Mouse (Mus musculus): ENCODE data around the gene Stk25. TPM values are rescaled to one million over a fixed set of nuclear protein-coding genes. Genes with fewer than 3 reads are reported as not detected.

Gene Stk25
- total RNA-seq, 1 experiment from 2014 or later = 40.3 TPM

DNA sequence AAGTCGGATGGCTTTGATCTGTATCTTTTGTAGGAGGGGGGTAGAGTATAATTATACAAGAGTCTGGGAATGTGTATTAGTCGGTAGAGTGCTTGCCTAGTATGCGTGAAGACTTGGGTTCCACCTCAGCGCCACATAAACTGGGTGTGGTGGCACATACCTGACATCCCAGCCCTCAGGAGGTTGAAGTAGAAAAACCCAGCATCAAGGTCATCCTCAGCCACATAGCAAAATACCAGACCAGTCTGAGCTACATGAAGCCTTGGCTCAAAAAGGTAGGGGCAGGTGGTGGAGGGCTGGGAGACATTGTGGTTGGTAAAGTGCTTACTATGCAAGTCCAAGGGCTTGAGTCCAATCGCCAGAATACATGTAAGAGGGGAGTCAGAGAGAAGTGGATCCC lies 14.2 kb upstream of the Stk25 start:
- ATAC-seq (replicated peaks; ENCODE audit: low read depth, poor library complexity, severe bottlenecking) = no peak

DNA sequence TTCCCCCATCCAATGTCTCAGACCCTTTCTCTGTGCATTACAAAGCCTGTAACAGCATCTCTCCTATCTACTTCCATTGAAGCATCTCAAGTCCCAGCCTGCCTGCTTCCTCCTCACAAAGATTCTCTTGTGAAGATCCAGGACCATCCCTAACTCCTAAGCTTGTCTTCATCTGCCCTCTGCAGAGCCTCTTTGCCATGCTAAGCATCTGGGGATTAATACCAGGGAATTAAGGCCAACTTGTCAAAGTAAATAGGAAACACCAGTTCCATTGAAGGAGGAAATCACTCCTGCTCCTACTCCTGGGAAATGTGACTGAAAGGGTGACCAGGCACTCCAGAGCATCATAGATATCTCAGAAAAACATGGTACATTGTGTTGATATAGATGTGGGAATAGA lies 11.5 kb upstream of the Stk25 start:
- no peak for ATAC-seq (replicated peaks; ENCODE audit: low read depth, poor library complexity, severe bottlenecking)

- ATAC-seq (replicated peaks; ENCODE audit: low read depth, poor library complexity, severe bottlenecking) = peak; percentile 95
Measured at GRCm38 (mm10) chr1:93668791-93669548, 10.5 kb upstream of the Stk25 start.

GRCm38 (mm10) chr1:93667760-93668400 lies 9.4 kb upstream of the Stk25 start:
- ATAC-seq (replicated peaks; ENCODE audit: low read depth, poor library complexity, severe bottlenecking) = peak; percentile 62

- ATAC-seq (replicated peaks; ENCODE audit: low read depth, poor library complexity, severe bottlenecking) = no peak
Measured at GRCm38 (mm10) chr1:93657025-93657360, 1.5 kb downstream of the Stk25 start.

GRCm38 (mm10) chr1:93656325-93657024 lies 2.0 kb downstream of the Stk25 start:
- ATAC-seq (replicated peaks; ENCODE audit: low read depth, poor library complexity, severe bottlenecking) = no peak

GRCm38 (mm10) chr1:93654798-93655197 lies 3.7 kb downstream of the Stk25 start:
- no peak for ATAC-seq (replicated peaks; ENCODE audit: low read depth, poor library complexity, severe bottlenecking)

- peak; percentile 76 for ATAC-seq (replicated peaks; ENCODE audit: low read depth, poor library complexity, severe bottlenecking)
Measured at GRCm38 (mm10) chr1:93654275-93654674, 4.2 kb downstream of the Stk25 start.

DNA sequence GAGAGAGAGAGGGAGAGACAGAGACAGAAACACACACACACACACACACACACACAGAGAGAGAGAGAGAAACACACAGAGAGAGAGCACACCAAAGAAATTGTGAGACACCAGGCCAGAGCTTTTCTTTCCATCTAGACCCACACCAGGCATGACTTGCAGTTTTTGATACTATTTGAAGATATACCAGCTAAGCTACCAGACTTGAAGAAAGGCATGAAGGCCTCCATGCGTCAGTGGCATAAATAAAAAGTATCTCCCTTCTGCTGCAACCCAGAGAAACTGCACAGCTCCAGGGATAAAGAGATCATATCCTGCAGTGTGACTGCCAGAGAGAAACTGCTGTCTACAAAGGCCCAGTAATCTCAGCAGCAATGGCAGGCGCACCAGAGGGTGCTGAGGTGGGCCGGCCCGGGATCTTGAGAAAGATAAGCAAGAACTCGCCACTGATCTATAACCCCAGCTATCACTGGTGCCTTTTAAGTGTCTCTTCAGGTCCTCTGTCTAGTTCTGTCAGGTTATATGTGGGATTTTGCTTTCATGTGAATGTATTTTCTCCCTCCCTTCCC lies 8.8 kb downstream of the Stk25 start:
- ATAC-seq (replicated peaks; ENCODE audit: low read depth, poor library complexity, severe bottlenecking) = peak; percentile 69

GRCm38 (mm10) chr1:93642692-93643091 lies 15.8 kb downstream of the Stk25 start:
- ATAC-seq (replicated peaks; ENCODE audit: low read depth, poor library complexity, severe bottlenecking) = no peak

- ATAC-seq (replicated peaks; ENCODE audit: low read depth, poor library complexity, severe bottlenecking) = no peak
Measured at GRCm38 (mm10) chr1:93641978-93642377, 16.5 kb downstream of the Stk25 start.

DNA sequence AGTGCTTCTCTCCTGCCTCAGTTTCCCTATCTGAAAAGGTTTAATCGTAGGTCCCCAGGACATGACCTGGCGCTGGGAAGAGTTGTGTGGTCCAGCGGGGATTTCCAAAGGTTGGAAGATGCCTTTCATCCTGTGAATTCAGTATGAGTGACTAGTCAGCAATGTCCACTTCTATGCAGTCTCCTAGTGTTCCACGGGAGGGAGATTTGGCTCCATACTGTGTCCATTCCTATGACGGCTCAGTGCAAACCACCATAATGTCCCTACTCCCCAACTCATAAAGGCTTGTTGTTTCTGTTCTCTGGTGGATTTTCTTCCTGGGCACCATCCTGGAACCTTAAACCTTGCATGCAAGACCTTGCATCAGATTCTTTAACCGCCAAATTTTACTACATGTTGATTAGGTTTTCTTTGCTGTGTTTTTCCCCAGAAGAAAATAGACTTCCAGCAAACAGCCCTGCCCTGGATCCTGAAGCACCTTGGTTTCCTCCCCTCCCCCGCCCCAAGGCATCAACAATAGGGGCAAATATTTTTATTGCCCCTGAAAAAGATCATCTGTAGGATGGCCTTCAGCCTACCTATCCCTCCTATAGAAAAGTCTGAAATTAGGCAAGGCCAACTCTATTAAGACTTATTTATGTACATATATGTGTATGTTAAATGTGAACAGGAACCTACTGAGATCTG lies 22.1 kb downstream of the Stk25 start:
- 0 out of 2 replicates have a peak, but pooled peaks have one; percentile 31 for ATAC-seq (replicated peaks; ENCODE audit: low read depth, poor library complexity, severe bottlenecking)

- ATAC-seq (replicated peaks; ENCODE audit: low read depth, poor library complexity, severe bottlenecking) = peak; percentile 93
Measured at GRCm38 (mm10) chr1:93635580-93636192, 22.8 kb downstream of the Stk25 start.

- ATAC-seq (replicated peaks; ENCODE audit: low read depth, poor library complexity, severe bottlenecking) = peak; percentile 7; the same call in 1 of the 2 replicates
Measured at GRCm38 (mm10) chr1:93635091-93635579, 23.3 kb downstream of the Stk25 start.

- peak; percentile 17; the same call in 1 of the 2 replicates for ATAC-seq (replicated peaks; ENCODE audit: low read depth, poor library complexity, severe bottlenecking)
Measured at GRCm38 (mm10) chr1:93634481-93634891, 24.0 kb downstream of the Stk25 start.

DNA sequence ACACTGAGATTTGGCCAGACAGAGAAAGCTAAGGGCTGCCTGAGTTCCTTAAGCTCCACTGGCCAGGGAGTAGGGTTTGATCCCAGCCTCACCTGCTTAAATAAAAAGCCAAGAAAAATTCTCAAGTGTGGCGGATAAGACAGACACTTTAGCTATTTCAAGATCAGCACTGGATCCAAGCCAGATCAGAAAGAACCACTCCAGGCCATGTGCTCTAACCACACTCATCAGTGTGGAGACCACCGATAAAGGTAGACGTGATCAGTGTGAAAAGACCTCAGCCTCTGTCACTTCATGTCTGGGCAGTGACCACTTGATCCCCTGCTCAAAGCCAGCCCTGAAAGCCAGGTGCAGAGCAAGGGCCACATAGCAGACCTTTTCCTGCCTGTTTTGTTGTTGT lies 25.7 kb downstream of the Stk25 start:
- no peak for ATAC-seq (replicated peaks; ENCODE audit: low read depth, poor library complexity, severe bottlenecking)

- no peak for ATAC-seq (replicated peaks; ENCODE audit: low read depth, poor library complexity, severe bottlenecking)
Measured at GRCm38 (mm10) chr1:93630796-93631195, 27.7 kb downstream of the Stk25 start.

- ATAC-seq (replicated peaks; ENCODE audit: low read depth, poor library complexity, severe bottlenecking) = peak; percentile 86
Measured at GRCm38 (mm10) chr1:93624502-93624901, 34.0 kb downstream of the Stk25 start.

DNA sequence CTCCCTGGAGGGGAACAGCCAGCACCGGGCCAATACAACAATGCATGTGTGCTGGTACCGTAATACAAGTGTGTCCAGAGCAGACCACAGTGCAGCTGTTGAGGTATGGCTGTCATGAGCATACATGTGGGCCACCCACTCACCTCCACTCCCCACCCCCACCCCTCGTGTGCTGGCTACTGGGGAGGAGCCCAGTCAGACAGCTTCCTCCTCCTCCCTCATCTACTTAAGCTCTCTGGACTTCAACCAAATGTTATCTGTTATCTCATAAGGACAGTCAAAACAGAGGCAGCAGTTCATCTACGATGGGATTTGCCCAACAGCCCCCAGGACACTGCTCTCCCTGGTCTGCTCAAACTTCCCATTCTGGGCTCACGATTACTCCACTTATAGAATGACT lies 39.5 kb downstream of the Stk25 start:
- peak; percentile 37; the same call in 1 of the 2 replicates for ATAC-seq (replicated peaks; ENCODE audit: low read depth, poor library complexity, severe bottlenecking)

Measured in common myeloid progenitor, adult 5-6 weeks (primary cell).